Mouse (Mus musculus): Measurements from ENCODE around the gene Crtac1. TPM values are rescaled to one million over a fixed set of nuclear protein-coding genes. Genes with fewer than 3 reads are reported as not detected.

Gene Crtac1
- polyA plus RNA-seq, 3 experiments from 2014 or later: not detected

DNA sequence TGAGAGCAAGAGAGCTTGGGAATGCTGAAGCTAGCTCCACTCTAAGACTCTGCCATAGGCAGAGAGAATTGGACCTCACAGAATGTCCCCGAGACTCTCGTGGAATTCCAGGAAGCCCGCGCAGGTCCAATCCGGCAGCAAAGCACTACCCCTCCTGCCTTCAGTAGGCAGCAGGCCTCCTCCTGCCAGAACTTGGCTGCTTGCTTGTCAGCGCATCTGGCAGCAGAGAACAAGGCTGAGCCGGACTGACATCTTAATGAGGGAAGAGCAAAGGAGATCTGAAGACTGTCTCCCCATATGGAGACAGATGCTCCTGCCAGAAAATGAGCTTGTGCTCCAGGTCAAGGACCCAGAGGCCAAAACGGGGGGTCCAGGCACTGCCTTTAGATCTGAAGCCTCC is 16.5 kb downstream of the Crtac1 start:
- no peak for ATAC-seq

DNA sequence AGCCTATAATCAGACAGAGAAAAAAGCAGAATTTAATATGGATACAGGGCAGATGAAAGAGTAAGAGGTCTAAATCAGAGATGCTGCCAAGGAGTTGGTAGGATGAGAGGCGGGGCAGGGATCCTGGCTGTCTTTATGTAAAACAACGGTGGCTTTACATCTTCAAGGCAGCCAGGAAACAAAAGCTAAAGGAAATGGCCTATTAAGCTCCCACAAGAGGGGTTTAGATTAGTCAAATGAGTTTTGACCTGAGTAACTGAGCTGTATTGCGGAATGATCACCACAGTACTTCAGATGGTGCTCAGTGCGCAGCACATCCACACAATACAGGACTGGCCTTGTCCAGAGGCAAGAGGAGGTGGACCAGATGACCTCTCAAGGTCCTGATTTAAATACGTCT is 21.7 kb downstream of the Crtac1 start:
- no peak for ATAC-seq

DNA sequence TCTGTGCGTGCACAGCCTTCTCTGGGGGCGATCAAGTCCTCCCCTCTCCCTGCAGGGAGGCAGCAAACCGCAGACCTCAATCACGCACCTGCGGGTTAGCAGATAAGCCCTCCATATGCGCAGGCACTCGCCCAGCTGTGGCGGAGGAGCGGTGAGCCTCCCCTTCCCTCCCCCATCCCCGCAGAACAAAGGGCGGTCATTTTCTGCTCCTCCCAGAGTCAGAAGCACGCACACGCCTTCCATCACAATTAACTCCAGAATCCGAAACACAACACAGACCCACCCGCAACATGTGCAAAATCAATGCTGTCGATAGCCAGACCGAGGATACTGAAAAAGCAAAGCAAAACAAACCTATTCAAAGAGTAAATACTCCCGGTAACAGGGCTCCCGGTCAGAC is 22.4 kb downstream of the Crtac1 start:
- ATAC-seq: no peak

DNA sequence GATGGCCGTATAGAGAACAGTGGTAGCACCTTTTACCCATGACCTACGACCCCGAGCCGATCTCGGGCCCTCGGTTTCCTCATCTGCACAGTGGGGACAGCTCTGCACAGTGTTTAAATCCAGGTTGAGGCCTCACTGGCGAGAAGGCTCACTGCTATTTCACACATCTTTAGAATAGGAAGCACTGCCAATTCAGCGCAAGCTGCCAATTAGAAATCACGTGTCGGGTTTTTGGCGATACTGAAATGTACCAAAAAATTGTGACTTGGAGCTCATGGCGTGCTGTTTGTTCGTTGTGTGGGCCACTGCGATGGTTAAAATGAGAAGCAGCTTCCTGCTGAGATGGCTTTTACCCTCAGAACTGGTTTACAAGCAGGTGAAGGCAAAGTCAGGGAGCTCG is 27.2 kb downstream of the Crtac1 start:
- no peak for ATAC-seq

DNA sequence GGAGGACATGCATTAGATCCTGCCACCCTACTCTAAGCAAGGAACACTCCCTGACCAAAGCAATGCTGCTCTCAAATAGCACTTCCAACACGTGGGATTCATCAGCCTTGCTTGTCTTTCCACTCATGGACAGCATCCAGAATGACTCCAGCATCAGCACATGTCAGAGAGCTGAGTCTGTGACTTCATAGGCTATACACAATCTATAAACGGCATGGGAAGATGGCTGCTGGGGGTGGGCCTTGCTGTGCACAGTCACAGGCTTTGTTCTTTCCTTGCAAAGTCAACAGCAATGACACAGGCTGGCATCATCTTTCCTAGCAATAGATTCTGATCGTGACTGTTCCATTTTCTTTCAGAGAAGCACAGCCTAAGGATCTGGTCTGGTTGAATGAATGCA is 31.6 kb downstream of the Crtac1 start:
- no peak for ATAC-seq

DNA sequence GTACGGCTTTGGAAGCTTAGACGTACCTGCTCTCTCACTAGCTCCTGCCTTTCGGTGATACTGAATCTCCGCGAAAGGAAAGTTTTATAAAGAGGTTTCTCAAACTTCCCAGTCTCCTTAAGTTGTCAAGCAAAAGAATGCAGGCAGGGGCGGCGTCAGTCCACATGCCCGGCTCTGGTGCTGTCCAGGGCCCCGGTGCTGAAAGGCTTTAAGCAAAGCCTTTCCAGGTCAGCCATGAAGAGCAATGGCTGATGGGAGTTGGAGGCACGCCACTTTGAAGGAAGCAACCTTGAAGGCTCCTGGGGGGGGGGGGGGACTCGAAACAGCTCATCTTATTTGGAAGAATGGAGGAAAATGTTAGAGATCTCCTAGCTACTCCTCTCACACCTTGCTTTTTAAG is 34.3 kb downstream of the Crtac1 start:
- ATAC-seq: no peak

DNA sequence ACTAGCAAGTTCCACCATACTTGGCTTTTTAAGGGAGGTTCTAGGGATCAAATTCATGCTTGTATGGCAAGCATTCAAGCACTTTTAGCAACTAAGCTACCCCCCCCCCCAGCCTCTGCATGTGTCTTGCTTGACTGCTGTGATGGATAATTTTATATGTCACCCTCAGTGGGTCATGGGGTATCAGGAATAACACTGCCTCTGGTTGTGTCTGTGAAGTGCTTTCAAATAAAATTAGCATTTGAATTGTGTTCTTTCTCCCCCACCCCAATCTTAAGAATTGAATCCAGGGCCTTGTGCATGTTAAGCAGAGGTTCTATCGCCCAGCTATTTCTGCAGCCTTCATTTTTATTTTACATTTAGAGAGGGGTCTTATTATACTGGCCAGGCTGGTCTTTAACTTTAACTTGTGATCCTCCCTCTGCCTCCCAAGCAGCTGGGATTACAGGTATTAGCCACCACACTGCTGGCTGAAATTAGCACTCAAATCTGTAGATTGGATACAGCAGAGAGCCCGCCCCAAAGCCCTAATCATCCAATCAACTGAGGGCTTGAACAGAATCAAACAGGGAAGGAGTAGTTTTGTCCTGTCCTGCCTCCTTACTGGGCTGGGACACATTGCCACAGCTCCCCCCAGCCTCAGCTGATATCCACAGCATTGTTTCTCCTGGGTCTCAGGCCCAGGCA is 36.6 kb downstream of the Crtac1 start:
- ATAC-seq: no peak

DNA sequence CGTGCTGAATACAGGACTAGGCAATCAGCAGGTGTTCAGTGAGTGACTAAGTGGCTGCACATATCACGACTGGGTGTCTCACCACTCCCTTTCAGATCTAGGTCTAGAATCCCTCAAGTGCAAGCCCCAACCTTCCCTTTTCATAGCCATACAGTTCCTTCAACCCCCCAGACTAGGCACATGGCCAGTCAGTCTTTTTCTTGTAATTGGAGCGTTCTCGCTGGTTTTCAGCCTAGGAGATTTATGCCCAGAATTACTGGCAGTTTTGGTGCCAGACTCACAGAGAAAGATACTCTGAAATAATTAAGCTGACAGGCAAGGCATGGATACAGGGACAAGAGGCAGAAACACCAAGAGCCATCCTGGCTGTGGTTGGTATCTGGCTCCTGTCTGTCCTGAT is 37.7 kb downstream of the Crtac1 start:
- ATAC-seq: no peak

DNA sequence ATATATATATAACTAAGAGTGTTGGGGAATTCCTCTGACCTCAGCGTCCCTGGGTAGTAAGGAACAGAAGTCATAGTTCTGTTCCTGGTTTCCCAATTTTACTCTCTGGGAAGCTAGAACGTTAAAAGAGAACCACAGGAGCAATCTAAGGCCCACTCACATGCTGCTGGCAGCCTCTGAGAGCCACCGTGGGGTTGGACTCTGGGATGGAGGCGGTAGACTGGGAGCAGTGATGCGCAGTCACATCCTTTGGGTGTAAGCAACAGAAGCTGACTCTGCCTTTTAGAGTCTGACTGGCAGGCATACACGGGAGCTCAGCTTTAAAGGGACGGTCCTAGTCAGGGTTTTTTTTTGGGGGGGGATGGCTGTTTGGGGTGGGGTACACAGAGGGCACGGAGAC is 39.5 kb downstream of the Crtac1 start:
- no peak for ATAC-seq

DNA sequence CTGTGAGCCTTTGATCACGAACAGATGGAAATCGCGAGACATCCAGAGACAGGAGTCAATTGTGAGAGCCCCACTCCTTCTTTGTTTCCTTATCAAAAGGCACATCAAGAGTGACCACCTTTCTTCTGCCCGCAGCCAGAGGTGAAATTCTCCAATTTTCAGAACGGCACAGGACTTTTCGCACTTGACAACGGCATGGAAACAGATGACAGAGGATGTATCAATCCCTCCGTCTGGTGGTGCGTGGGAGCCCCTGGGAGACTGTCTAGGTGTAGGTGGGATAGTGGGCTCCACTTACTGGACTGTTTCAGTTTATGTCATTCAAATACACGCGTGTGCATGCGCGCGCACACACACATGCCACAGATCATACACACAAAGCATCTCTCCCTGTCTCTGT is 42.0 kb downstream of the Crtac1 start:
- no peak for ATAC-seq

DNA sequence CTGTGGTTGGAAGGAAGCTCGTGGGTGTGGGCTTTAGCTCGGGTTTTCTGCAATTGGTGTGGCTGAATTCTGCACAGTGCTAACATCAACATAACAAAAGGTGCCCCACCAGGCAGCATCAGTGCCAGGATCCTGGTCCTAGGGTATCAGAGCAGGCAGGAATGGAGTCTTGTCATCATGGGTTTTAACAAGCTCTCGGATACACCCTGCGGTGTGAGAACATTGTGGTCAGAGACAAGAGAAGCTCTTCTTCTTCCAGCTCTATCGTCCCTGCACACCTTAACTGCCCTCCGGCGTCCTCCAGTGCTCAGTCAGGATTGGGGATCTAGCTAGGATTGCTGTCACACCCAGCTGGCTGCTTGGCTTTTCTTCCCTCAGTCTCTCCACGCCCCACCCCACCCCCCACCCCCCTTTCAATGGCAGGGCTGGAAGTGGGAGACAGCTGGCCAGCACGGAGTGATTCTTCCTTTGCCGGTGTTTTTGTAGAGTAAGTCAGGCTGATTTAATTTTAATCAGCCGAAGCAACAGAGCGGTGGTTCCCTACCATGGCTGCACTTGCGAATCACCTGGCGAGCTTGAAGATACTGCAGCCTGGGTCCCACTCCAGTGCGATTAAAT is 46.5 kb downstream of the Crtac1 start:
- no peak for ATAC-seq

DNA sequence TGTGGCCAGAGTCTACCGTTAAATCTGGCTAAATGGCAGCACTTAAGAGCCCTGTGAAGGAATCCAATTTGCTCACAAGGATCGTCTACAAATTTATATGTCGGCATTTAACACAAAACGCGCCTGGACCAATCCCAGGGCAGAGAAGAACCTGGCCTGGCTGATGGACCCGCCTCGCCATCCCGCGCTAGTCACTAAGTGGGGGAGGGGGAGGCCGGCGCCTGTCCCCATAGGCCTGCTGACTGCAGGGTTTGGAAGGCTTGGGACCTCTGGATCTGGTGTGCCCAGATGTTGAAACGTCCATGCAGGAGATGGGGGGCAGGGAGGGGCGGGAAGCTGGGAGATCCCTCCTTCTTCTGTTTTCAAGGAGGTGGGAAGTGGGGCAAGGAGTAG is 50.6 kb downstream of the Crtac1 start:
- no peak for ATAC-seq

DNA sequence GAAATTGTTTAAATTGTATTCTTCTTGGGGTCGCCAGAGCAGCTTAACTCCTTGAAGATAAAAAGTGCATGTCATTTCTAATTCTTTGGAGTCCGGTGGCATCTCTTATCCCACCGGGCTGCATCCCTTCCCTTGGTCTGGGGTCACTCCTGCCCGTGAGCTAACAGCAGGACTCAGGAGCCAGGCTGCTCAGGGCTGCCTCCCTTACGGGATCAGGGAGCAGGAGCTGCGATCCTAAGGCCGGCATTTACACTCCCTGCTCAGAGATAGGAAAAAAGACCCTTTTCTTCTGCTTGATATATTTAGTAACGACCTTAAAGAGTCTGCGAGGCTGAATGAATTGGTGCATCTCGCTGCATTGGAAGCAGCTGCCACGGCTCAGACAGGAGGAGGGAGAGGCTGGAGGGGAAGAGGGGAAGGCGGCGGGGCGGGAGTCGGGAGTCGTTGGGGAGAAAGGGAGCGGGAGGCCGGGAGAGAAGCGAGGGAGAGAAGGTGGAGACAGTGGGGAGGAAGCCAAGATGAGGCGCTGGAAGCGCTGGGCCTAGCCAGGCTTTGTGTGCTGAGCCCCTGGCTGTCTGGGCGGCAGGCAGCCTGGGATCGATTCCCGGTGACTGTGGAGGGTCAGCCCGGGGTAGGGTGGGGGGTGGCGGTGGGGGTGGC is 51.1 kb downstream of the Crtac1 start:
- no peak for ATAC-seq

DNA sequence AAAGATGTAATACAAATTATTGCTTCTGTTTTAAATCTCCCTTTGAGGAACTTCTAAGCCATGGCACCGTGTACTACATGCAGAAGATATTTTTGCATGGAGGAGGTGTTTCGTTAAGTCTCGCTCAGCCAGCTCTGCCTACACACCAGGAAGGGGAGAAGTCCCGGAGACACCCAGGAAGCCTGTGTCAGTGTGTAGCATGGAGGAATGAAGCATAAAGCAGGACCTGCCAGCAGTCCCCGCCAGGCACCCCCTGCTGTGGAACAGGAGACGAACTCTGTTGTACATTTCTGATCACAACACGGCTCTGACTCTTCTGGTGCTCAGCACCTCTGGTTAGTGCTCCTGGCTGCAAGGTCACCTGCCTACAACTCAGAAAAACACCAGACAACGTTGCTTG is 51.8 kb downstream of the Crtac1 start:
- ATAC-seq: no peak

DNA sequence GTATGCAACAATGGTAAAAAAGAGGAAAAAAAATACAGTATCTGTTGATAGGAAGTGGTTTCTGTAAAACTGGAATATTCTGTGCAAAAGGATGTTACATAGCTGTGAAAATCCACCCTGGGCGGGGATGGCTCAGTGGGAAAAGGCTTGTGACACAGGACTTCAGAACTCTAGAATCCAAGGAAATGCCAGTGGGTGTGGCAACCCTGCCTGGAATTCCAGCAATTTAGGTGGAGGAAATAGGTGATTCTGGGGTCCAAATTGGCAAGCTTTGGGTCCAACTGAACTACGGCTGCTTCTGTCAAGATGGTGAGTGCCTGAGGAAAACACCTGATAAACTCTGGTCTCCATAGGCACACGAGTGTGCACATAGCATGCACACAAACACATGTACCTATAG is 54.4 kb downstream of the Crtac1 start:
- ATAC-seq: no peak

DNA sequence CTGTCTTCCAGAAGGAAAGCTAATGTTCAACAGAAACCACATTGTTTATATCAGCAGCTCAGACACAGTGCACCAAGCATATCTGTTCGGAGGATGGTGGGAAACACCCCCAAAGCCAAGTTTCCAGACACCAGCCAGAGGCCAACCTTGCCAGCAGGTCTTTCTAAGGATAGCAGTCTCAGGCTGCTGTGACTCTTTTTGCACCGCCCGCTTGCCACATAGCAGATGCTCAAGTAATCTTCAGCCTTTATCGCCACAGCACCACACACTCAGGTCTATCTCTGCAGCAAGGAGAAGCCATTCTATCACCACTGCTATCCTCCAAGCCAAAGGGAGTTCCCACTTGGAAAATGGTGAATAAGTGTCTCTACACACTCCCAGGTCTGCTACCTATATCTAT is 68.0 kb downstream of the Crtac1 start:
- ATAC-seq: no peak

DNA sequence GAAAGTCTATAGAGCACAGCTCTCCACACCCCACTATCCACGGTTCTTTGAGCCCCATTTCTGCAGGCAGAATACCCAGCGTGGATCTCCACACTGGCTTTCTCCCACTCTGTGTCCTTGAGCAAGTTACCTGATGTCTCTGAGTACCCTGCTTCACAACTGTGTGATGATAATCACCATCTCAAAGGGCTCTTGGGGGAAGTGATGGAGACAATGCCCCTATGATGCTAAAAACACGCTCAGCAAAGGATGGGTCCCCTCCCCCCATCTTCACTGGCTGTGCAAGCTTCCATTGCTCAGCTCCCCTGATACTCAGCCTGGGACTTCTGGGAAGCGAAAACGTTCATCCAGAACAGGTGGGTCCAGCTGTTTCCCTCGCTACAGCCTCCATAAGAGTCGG is 73.2 kb downstream of the Crtac1 start:
- no peak for ATAC-seq

DNA sequence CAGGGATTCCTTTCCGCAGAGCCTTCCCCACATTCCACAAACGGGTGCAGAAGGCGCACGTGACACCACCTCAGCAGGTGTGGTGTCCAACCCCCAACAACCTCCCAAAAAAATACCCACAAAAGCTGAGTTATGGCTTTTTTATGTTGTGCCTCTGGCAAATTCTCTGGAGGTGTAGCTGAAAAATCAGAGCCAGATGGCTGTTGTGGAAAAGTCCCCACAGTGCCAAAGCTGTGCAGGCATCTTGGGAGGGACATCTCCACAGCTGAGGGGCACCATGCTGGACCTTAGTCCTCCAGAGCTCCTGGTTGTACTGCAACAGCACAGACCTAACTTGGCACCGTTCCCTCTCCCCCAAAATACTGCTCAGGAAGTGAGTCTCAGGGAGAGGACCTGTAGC is 74.7 kb downstream of the Crtac1 start:
- no peak for ATAC-seq

DNA sequence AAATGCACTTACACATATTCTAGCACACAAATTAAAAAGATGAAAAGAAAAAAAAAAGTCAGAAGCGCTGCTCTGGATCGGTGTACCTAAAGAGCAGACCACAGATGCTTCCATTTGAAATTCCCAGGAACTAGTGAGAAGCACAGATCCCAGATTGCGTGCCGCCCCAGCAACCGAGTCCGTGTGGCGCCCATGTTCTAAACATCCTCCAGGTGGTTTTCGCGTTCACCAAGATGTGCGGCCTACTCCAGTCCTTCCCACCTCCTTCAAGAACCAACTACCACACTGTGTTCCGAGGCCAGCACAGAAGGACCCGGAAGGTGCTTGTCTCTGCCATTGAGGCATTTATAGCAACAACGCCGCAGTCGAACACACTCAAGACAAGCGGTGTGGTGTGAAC is 76.1 kb downstream of the Crtac1 start:
- no peak for ATAC-seq

DNA sequence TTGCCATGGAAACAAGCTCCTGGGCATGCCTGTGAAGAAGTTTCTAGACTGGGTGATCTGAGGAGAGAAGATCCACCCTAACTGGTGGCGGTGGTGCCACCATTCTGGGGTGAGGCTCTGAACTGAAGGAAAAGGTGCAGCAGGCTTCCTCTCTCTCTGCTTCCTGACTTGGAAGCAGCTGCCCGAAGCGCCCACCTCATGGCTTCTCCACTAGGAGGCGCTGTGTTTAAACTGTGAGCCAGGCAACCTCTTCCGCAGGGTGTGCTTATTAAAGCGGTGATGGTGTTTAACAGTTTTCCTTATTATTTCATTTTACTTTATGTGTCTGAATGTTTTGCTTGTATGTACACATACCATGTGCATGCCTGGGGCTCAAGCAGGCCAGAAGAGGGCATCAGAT is 90.4 kb downstream of the Crtac1 start:
- ATAC-seq: no peak

DNA sequence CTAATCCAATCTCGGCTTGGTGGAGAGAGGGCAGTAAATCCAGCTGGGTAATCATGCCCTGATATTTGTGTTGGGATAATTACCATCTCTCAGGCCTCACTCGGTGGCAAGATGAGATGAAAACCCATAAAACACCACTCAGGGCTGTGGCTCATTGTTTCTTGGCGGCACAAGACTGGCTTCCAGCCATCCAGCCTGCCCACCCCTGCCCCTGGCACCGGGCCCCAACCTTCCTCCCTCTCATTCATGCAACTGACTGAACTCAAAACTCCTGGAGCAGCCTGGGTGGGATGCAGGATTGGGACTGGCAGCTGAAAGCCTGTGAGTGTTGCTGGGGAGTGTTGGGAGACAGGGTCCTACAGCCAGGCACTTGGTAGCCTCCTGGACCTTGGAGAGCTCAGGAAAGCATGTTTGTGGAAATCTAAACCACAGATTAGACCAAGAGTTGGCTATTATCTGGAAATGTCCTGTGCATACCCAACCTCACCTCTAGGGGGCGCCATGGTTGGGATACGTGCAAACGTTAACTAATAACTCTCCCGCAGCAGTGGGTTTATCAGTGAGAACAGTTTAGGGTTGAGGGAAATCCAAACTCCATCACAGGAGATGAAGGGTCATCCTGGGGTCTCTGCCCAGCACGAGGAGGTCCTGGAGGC is 99.4 kb downstream of the Crtac1 start:
- no peak for ATAC-seq

DNA sequence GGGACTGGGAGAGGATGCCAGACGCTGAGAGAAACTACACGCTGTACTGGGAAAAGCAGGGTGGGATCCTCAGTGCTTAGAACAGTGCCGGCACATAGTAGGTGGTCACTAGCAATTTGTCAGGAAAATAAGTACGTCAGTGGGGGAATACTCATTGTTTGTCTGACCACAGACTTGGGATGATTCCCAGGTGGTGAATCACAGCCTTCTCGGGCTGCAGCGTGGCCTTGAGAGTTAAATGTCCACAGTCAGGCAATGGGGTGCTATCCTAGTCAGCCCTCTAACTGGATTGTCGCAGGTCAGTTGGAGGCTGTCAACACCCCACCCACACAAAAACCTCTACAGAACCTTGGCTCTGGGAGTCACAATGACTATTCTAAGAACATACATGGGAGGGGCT is 100.1 kb downstream of the Crtac1 start:
- no peak for ATAC-seq

DNA sequence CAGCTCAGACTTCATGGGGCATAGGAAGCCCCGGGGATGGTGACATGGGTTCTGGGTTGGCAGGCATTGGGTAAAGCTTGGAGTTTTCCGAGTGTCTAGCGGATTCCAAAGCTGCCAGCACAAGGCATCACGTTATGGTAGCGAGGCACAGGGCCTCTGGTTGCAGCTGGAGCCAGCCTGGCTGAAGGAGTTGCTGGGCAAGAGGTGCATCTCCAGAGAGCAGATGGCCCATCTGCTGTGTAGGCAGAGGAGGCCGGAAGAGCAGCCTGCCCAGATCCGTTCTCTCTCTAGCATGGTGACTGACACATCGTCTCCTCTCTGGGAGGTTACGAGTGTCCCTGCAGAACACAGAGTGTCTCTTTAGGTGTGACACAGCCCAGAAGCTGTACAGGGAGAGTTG is 103.4 kb downstream of the Crtac1 start:
- ATAC-seq: no peak

DNA sequence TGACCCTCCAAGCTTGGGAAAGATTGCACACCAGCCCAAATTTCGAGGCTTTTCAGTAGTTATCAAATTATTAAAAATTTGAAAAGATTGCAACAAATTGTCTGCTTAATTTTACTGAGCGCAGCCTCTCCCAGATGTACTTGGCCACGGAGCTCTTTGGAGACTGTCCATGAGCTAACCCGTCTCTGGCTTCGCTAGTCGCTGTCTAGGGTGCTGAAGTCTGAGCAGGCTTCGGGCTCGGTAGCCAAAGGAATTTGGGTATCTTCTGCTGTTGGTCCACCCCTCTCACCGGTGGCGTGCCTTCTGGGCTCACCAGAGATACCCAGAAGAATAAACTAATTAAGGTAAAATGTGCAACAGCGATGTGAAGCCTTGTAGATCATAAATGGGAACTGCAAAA is 105.7 kb downstream of the Crtac1 start:
- ATAC-seq: no peak
